Mouse (Mus musculus) gastrocnemius, postnatal 36 days (tissue): ENCODE measurements at regions not wholly inside any gene's neighbourhood (a gene's known extent, or its start where the extent isn't known, plus 50 kb on each side); places are given as distances from the start of the nearest gene placed in this dataset.

Source experiments
- DNase-seq, 2 experiments: peaks; one replicate each; pipeline ENCODE4 v3.0.0; 2022
- intact Hi-C: fragments of 180-260 bp; cut with DNase I; formaldehyde crosslinking; loops from one replicate; pipeline ENCODE4 v1.15.1; 2025

DNA sequence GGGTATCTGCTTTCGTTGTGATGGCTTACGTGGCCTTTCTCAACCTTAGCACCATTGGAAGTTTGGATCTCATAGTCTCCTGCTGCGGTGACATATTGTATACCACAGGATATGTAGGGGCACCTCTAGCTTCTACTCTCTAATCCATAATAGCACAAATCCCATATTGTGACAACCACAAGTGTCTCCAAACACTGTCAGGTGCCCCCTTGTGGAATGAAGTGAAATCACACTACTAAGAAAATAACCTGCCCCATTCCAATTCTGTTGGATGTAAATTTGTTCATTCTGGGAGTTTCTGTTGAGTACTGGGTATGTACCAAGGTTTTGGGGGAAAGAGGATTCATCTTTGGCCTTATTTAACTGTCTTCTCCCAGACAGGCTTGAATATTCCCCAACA, 74.5 kb upstream of the Epha4 start:
- intact Hi-C loops, result no loop called here
- no peak for DNase-seq

DNA sequence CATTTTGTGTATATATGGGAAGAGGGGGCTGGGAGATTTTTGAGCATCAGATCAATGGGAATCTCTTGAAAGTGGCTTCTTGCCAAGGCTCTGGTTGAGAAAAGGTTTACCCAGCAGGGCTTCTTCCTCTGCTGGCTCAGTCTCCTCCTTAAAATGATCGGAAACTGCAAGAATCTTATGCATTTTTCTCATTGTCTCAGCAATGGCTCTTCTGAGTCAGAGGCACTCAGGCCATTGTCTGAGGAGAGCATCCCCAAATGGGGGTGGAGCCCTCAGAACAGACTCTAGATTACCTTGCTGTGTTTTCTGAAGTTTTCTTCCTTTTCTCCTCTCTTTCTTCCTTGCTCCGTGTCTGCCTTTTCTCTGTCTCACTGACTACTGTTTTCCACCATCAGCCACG, 70.6 kb upstream of the Epha4 start:
- intact Hi-C loops, result no loop called here
- no peak for DNase-seq

DNA sequence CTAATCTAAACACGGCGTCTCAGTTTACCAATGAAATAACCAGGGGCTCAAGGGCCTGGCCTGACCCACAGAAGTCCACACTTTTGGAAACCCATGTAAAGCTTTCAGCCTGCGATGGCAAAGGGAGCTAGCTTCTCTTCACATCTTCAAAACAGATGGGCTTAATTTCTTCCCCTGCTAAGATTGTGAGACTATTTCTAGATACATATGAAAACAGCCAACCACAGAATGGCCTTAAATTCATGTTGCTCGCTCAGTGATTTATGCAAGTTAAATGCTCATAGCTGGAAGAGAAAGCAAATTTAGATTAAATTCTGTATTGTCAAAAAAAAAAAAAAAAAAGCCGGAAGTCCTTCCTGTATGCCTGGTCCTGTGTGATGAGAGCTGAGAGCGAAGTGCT, 53.2 kb upstream of the Epha4 start:
- intact Hi-C loops, result no loop called here
- DNase-seq, result no peak

DNA sequence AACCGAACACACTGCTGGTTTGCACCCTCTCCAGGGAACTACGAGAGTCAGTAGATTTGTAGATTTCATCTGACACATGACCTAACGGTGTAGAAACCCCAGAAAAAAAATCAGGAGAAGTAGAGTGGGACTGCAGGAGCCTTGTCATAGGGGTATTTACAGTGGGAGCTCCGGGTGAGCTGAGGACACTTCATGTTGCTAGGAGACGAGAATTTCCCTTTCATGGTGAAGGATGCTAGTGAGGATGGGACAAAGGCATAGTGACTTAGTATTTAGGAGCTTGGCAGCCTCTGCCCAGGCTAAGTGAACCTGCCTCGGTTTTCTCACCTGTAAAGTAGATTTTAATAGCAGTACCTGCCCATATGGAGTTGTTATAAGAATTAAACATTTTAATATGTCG, 52.8 kb upstream of the Epha4 start:
- no peak for DNase-seq
- intact Hi-C loops, result no loop called here
